Mouse (Mus musculus) liver, embryonic 14.5 days (tissue): ENCODE measurements at regions not wholly inside any gene's neighbourhood (a gene's known extent, or its start where the extent isn't known, plus 50 kb on each side); places are given as distances from the start of the nearest gene placed in this dataset.

Experiments used
- ATAC-seq: fragments of 200-750 bp; cut with Nextera tagmentation; 2 replicates; pipeline ENCODE4 v1.8.0; 2017; ENCODE audit warnings: moderate number of reproducible peaks, mild to moderate bottlenecking, moderate library complexity; ENCODE audit not compliant: insufficient read depth
- DNase-seq, 3 experiments: peaks; one replicate each; pipeline ENCODE4 v3.0.0-alpha.2; 2012 to 2013; ENCODE audit warnings: low read depth in 3 of 3, low spot score in 3 of 3
- H3K27ac ChIP-seq: fragments of 300-500 bp; sonication (generic); 2 replicates; pipeline ENCODE4 v1.5.1; 2014; ENCODE audit warnings: moderate library complexity, mild to moderate bottlenecking, control low read depth, inconsistent platforms
- H3K27me3 ChIP-seq: fragments of 300-500 bp; sonication (generic); 2 replicates; pipeline ENCODE4 v1.6.1; 2014; ENCODE audit warnings: mild to moderate bottlenecking, low read length, moderate library complexity; ENCODE audit not compliant: control insufficient read depth, insufficient read depth
- H3K36me3 ChIP-seq: fragments of 300-500 bp; sonication (generic); replicated peaks from 2 replicates; pipeline ENCODE4 v1.6.1; 2014; ENCODE audit warnings: low read depth; ENCODE audit not compliant: control insufficient read depth, insufficient read depth
- H3K4me1 ChIP-seq, 2 experiments: fragments of 200-500 bp in 1 of 2; fragments of 300-500 bp in 1 of 2; sonication (generic) in 1 of 2; replicated peaks; 2 replicates each; pipeline ENCODE4 v1.6.1; 2012 to 2014; ENCODE audit warnings: antibody characterized with exemption in 1 of 2, inconsistent platforms in 1 of 2, low read length in 1 of 2; ENCODE audit not compliant: control insufficient read depth in 2 of 2, insufficient read depth in 2 of 2
- H3K4me2 ChIP-seq: fragments of 300-500 bp; sonication (generic); 2 replicates; pipeline ENCODE4 v1.6.1; 2014; ENCODE audit warnings: low read depth, mild to moderate bottlenecking, control low read depth, moderate library complexity
- H3K4me3 ChIP-seq, 2 experiments: fragments of 200-500 bp in 1 of 2; fragments of 300-500 bp in 1 of 2; sonication (generic) in 1 of 2; 2 replicates each; pipeline ENCODE4 v1.5.1; 2012 to 2014; ENCODE audit warnings: low read depth in 2 of 2, low read length in 2 of 2, mild to moderate bottlenecking in 2 of 2, control low read depth in 1 of 2, inconsistent platforms in 1 of 2, moderate library complexity in 1 of 2; ENCODE audit not compliant: insufficient read depth in 1 of 2
- H3K9ac ChIP-seq: fragments of 300-500 bp; sonication (generic); replicated peaks from 2 replicates; pipeline ENCODE4 v1.6.1; 2014; ENCODE audit warnings: mild to moderate bottlenecking, control low read depth, moderate library complexity
- H3K9me3 ChIP-seq: fragments of 300-500 bp; sonication (generic); 2 replicates; pipeline ENCODE4 v1.6.1; 2016; ENCODE audit warnings: low read length, mixed read lengths; ENCODE audit not compliant: control insufficient read depth
- CTCF ChIP-seq: IDR thresholded peaks from 2 replicates; pipeline ENCODE4 v1.5.1; 2016; ENCODE audit warnings: antibody characterized with exemption, low read depth, control low read depth
- EP300 ChIP-seq: IDR thresholded peaks from 2 replicates; pipeline ENCODE4 v1.6.1; 2016; ENCODE audit warnings: antibody characterized with exemption, low read depth
- WGBS: fragments of 180-500 bp; shearing (Covaris S2); extraction: QIAGEN DNeasy Blood & Tissue Kit; methylation state at CpG from one replicate; pipeline ENCODE4 v1.1.7; 2014; ENCODE audit not compliant: insufficient replicate concordance; 5-methylcytosine and 5-hydroxymethylcytosine counted together

- 70% methylated on average over 13 of the region's 13 CpGs for WGBS
Observed at GRCm38 (mm10) chr10:98840957-98841831, 73.0 kb upstream of the Atp2b1 start.

GRCm38 (mm10) chr10:98841860-98842259 is 72.3 kb upstream of the Atp2b1 start:
- H3K9ac ChIP-seq: no peak overlapping the region
- H3K9me3 ChIP-seq: no peaks in the 10 kb centered on the region
- H3K27me3 ChIP-seq: no peaks in the 10 kb centered on the region
- ATAC-seq (no peak), DNase-seq (no peak)
- H3K36me3 ChIP-seq: no peaks in the 10 kb centered on the region
- peaks cover 0 to 10% of the 10 kb centered on the region in 2 experiments; a peak in 1 of 4 replicates for H3K4me1 ChIP-seq
- no peak overlapping the region for H3K27ac ChIP-seq
- WGBS: 39% methylated on average over 3 of the region's 3 CpGs
- no peak overlapping the region for H3K4me3 ChIP-seq
- no peak overlapping the region for H3K4me2 ChIP-seq
- TF ChIP-seq CTCF: no peak
- TF ChIP-seq EP300: no peak

More at GRCm38 (mm10) chr10:98840957-98841831, 73.0 kb upstream of the Atp2b1 start:
- ATAC-seq (no peak), DNase-seq (no peak)
- no peaks in the 10 kb centered on the region for H3K27me3 ChIP-seq
- peaks cover 0 to 10% of the 10 kb centered on the region in 2 experiments; a peak in 1 of 4 replicates for H3K4me1 ChIP-seq
- no peak overlapping the region for H3K4me3 ChIP-seq
- no peak overlapping the region for H3K27ac ChIP-seq
- no peak overlapping the region for H3K4me2 ChIP-seq
- no peaks in the 10 kb centered on the region for H3K9me3 ChIP-seq
- no peak for TF ChIP-seq EP300
- TF ChIP-seq CTCF: no peak
- no peak overlapping the region for H3K9ac ChIP-seq
- no peaks in the 10 kb centered on the region for H3K36me3 ChIP-seq

- Histone ChIP-seq H3K36me3 (no peaks in the 10 kb centered on the region), H3K27me3 (no peaks in the 10 kb centered on the region), H3K27ac (no peak overlapping the region), H3K9ac (no peak overlapping the region), H3K4me1 (peaks cover 0 to 7% of the 10 kb centered on the region in 2 experiments; a peak in 1 of 4 replicates), H3K4me2 (no peak overlapping the region), H3K9me3 (no peaks in the 10 kb centered on the region), H3K4me3 (no peak overlapping the region)
- ATAC-seq: no peak
- DNase-seq: no peak
- 61% methylated on average over 1 of the region's 1 CpGs for WGBS
- TF ChIP-seq CTCF (no peak), EP300 (no peak)
Observed at GRCm38 (mm10) chr10:98842721-98843120, 71.5 kb upstream of the Atp2b1 start.

- Histone ChIP-seq H3K9me3 (no peaks in the 10 kb centered on the region), H3K27me3 (no peaks in the 10 kb centered on the region), H3K4me1 (0 out of 4 replicates have a peak, but pooled peaks cover 0 to 6% of the 10 kb centered on the region in 2 experiments), H3K9ac (no peak overlapping the region), H3K36me3 (no peaks in the 10 kb centered on the region), H3K27ac (no peak overlapping the region), H3K4me2 (no peak overlapping the region), H3K4me3 (no peak overlapping the region)
- DNase-seq (no peak), ATAC-seq (no peak)
- TF ChIP-seq CTCF (no peak), EP300 (no peak)
- 44% methylated on average over 3 of the region's 3 CpGs for WGBS
Observed at GRCm38 (mm10) chr10:98849851-98850250, 64.4 kb upstream of the Atp2b1 start.

GRCm38 (mm10) chr10:98857395-98857794 is 56.8 kb upstream of the Atp2b1 start:
- Histone ChIP-seq H3K4me2 (no peak overlapping the region), H3K9ac (no peak overlapping the region), H3K4me3 (no peak overlapping the region), H3K27ac (no peak overlapping the region), H3K27me3 (no peaks in the 10 kb centered on the region), H3K9me3 (no peaks in the 10 kb centered on the region), H3K4me1 (peaks cover 6 to 14% of the 10 kb centered on the region in 2 experiments), H3K36me3 (no peaks in the 10 kb centered on the region)
- no peak for ATAC-seq
- DNase-seq: no peak
- 18% methylated on average over 3 of the region's 3 CpGs for WGBS
- TF ChIP-seq CTCF: no peak
- TF ChIP-seq EP300: no peak
